Mouse (Mus musculus) erythroid progenitor cell, adult 5-6 weeks (primary cell): ENCODE measurements around the gene Nrgn. TPM values are rescaled to one million over a fixed set of nuclear protein-coding genes. Genes with fewer than 3 reads are reported as not detected.

ENCODE experiments used
- total RNA-seq, 2 experiments: library from RNA; stranded (forward) in 1 of 2; stranded (reverse) in 1 of 2; fragments of 150-400 nt in 1 of 2; fragments of 186-747, 209-891 nt in 1 of 2; gene quantifications; 2 replicates each; pipeline versions ENCODE4 v1.2.3 to v1.2.4; 2015 to 2017; ENCODE audit warnings: low replicate concordance in 2 of 2

The Nrgn gene
- total RNA-seq, 2 experiments from 2014 or later, result 3.8 TPM; not detected in 1

Other genes with a start within 250 kb of the Nrgn start
- gene Ccdc15, start 204.5 kb downstream of the Nrgn start, total RNA-seq (2015; ENCODE audit: low replicate concordance), result 10.1 and 13.7 TPM in 2 replicates
- 6.1 and 8.0 TPM in 2 replicates for gene Ccdc15, start 204.5 kb downstream of the Nrgn start, total RNA-seq (2017; ENCODE audit: low replicate concordance)
- gene Hepacam, start 185.6 kb downstream of the Nrgn start, total RNA-seq (2015; ENCODE audit: low replicate concordance), result not detected in 2 replicates
- gene Hepacam, start 185.6 kb downstream of the Nrgn start, total RNA-seq (2017; ENCODE audit: low replicate concordance), result not detected in 2 replicates
- gene Robo4, start 151.0 kb downstream of the Nrgn start, total RNA-seq (2015; ENCODE audit: low replicate concordance), result not detected in 2 replicates
- not detected in 2 replicates for gene Robo4, start 151.0 kb downstream of the Nrgn start, total RNA-seq (2017; ENCODE audit: low replicate concordance)
- not detected in 2 replicates for gene Robo3, start 119.7 kb downstream of the Nrgn start, total RNA-seq (2015; ENCODE audit: low replicate concordance)
- gene Robo3, start 119.7 kb downstream of the Nrgn start, total RNA-seq (2017; ENCODE audit: low replicate concordance), result not detected in 2 replicates
- gene Msantd2, start 63.6 kb downstream of the Nrgn start, total RNA-seq (2015; ENCODE audit: low replicate concordance), result 5.0 and 8.3 TPM in 2 replicates
- 0.91 and 1.0 TPM in 2 replicates for gene Msantd2, start 63.6 kb downstream of the Nrgn start, total RNA-seq (2017; ENCODE audit: low replicate concordance)
- not detected in 2 replicates for gene Esam, start 24.8 kb downstream of the Nrgn start, total RNA-seq (2015; ENCODE audit: low replicate concordance)
- gene Esam, start 24.8 kb downstream of the Nrgn start, total RNA-seq (2017; ENCODE audit: low replicate concordance), result not detected in 2 replicates
- gene Vsig2, start 13.6 kb downstream of the Nrgn start, total RNA-seq (2015; ENCODE audit: low replicate concordance), result not detected in 2 replicates
- gene Vsig2, start 13.6 kb downstream of the Nrgn start, total RNA-seq (2017; ENCODE audit: low replicate concordance), result not detected in 2 replicates
- 2.2 and 2.5 TPM in 2 replicates for gene Siae, start 2.8 kb upstream of the Nrgn start, total RNA-seq (2015; ENCODE audit: low replicate concordance)
- gene Siae, start 2.8 kb upstream of the Nrgn start, total RNA-seq (2017; ENCODE audit: low replicate concordance), result 3.6 and 5.9 TPM in 2 replicates
- not detected in 2 replicates for gene Spa17, start 60.8 kb upstream of the Nrgn start, total RNA-seq (2015; ENCODE audit: low replicate concordance)
- 11.6 TPM in 1 of 2 replicates, not detected in the other for gene Spa17, start 60.8 kb upstream of the Nrgn start, total RNA-seq (2017; ENCODE audit: low replicate concordance)
- gene Tbrg1, start 104.4 kb upstream of the Nrgn start, total RNA-seq (2015; ENCODE audit: low replicate concordance), result 16.9 and 30.6 TPM in 2 replicates
- gene Tbrg1, start 104.4 kb upstream of the Nrgn start, total RNA-seq (2017; ENCODE audit: low replicate concordance), result 19.5 and 25.8 TPM in 2 replicates
- not detected in 2 replicates for gene Panx3, start 116.3 kb upstream of the Nrgn start, total RNA-seq (2015; ENCODE audit: low replicate concordance)
- not detected in 2 replicates for gene Panx3, start 116.3 kb upstream of the Nrgn start, total RNA-seq (2017; ENCODE audit: low replicate concordance)
- not detected in 2 replicates for gene Olfr160, start 163.3 kb upstream of the Nrgn start, total RNA-seq (2015; ENCODE audit: low replicate concordance)
- not detected in 2 replicates for gene Olfr160, start 163.3 kb upstream of the Nrgn start, total RNA-seq (2017; ENCODE audit: low replicate concordance)
- not detected in 2 replicates for gene Olfr874, start 192.2 kb upstream of the Nrgn start, total RNA-seq (2015; ENCODE audit: low replicate concordance)
- gene Olfr874, start 192.2 kb upstream of the Nrgn start, total RNA-seq (2017; ENCODE audit: low replicate concordance), result not detected in 2 replicates
- not detected in 2 replicates for gene Olfr875, start 219.0 kb upstream of the Nrgn start, total RNA-seq (2015; ENCODE audit: low replicate concordance)
- gene Olfr875, start 219.0 kb upstream of the Nrgn start, total RNA-seq (2017; ENCODE audit: low replicate concordance), result not detected in 2 replicates